Mouse (Mus musculus): ENCODE measurements around the gene Necab2. TPM values are rescaled to one million over a fixed set of nuclear protein-coding genes. Genes with fewer than 3 reads are reported as not detected.

Gene Necab2
- not detected in 2 replicates for polyA plus RNA-seq (2012; ENCODE audit: insufficient read depth, insufficient read length, missing spikeins)

GRCm38 (mm10) chr8:119446211-119446989, at the start of gene Necab2:
TSS of gene Necab2 (plus strand) at chr8:119446719.
- Histone ChIP-seq H3K4me1 (ENCODE audit: control insufficient read depth, insufficient read depth, low read length) (peaks cover 11% of the 10 kb centered on the region), H3K27ac (ENCODE audit: insufficient read depth, low read depth, low read length) (no peak within 1 kb of the TSS), H3K4me3 (ENCODE audit: insufficient read depth, low read length) (peak within 1 kb of the TSS; percentile 5; the same call in 1 of the 2 replicates)
- no peak for TF ChIP-seq POLR2A (IDR thresholded peaks at IDR 0.05; ENCODE audit: borderline replicate concordance, low read depth, low read length)
- TF ChIP-seq CTCF (IDR thresholded peaks at IDR 0.05; ENCODE audit: low read depth, low read length), result peak; percentile 69

DNA sequence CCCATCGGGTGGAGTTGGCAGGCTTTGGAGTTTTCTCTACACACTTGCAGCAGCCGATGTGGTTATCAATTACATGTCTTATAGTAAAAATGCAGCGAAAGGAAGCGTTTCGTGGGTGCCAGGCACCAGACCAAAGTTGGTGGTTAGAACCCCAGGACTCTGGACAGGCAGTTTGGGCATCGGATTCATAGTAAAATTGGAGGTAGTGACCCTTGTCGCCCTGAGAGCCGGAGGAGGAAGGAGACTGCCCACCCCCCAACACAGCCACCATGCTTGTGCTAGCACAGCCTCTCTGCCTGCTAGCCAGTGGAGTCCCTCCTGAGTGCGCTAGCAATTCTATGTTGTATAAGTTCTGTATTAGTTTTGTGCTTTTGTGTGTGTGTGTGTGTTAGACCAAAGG, 48.0 kb upstream of the Necab2 start:
- no peak overlapping the region for H3K4me3 ChIP-seq (ENCODE audit: insufficient read depth, low read length)
- TF ChIP-seq CTCF (IDR thresholded peaks at IDR 0.05; ENCODE audit: low read depth, low read length) (no peak), POLR2A (IDR thresholded peaks at IDR 0.05; ENCODE audit: borderline replicate concordance, low read depth, low read length) (no peak)
- H3K4me1 ChIP-seq (ENCODE audit: control insufficient read depth, insufficient read depth, low read length), result peaks cover 9% of the 10 kb centered on the region
- no peak overlapping the region for H3K27ac ChIP-seq (ENCODE audit: insufficient read depth, low read depth, low read length)

DNA sequence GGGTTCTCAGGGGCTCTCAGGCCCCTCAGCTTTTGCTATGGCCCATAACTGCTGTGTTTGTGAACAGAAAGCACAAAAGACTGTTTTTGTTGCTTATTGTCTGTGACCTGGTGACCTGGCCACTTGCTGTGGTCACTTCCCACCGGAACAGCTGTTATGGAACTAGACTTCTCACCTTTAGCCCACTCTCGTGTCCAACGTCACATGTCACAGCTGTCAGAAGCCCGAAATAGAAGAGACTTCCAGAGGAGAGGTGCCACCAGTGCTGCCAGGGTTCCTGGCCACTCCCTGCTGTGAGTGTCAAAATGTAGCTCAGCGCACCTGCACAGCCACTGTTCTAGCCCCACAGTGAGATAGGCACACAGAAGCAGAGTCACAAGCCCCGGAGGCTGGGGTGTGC, 47.3 kb upstream of the Necab2 start:
- no peak overlapping the region for H3K4me3 ChIP-seq (ENCODE audit: insufficient read depth, low read length)
- TF ChIP-seq POLR2A (IDR thresholded peaks at IDR 0.05; ENCODE audit: borderline replicate concordance, low read depth, low read length) (no peak), CTCF (IDR thresholded peaks at IDR 0.05; ENCODE audit: low read depth, low read length) (no peak)
- H3K4me1 ChIP-seq (ENCODE audit: control insufficient read depth, insufficient read depth, low read length), result peaks cover 7% of the 10 kb centered on the region
- no peak overlapping the region for H3K27ac ChIP-seq (ENCODE audit: insufficient read depth, low read depth, low read length)

- TF ChIP-seq POLR2A (IDR thresholded peaks at IDR 0.05; ENCODE audit: borderline replicate concordance, low read depth, low read length) (no peak), CTCF (IDR thresholded peaks at IDR 0.05; ENCODE audit: low read depth, low read length) (no peak)
- no peak overlapping the region for H3K4me3 ChIP-seq (ENCODE audit: insufficient read depth, low read length)
- H3K4me1 ChIP-seq (ENCODE audit: control insufficient read depth, insufficient read depth, low read length), result peaks cover 6% of the 10 kb centered on the region
- no peak overlapping the region for H3K27ac ChIP-seq (ENCODE audit: insufficient read depth, low read depth, low read length)
These were observed 46.3 kb upstream of the Necab2 start for GRCm38 (mm10) chr8:119400122-119400671.

DNA sequence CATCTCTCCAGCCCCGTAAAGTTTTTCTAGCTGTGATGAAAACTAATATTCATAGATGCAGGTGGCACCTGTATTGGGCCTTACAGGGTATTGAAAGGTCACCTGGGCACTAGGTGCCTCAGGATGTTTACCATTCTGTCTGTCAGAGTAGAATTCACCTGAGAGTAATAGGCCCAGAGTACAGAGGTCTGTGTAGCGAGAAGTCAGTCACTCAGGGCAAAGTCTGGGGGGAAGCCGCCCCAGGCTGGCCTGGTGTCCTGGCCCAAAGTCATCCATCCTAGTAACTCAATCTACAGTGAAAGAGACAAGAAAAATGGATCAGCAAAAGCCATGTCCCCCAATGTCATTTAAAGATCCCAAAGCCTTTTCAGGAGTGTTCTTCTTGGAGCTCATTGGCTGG, 45.6 kb upstream of the Necab2 start:
- H3K27ac ChIP-seq (ENCODE audit: insufficient read depth, low read depth, low read length), result no peak overlapping the region
- H3K4me1 ChIP-seq (ENCODE audit: control insufficient read depth, insufficient read depth, low read length), result peaks cover 2% of the 10 kb centered on the region
- TF ChIP-seq CTCF (IDR thresholded peaks at IDR 0.05; ENCODE audit: low read depth, low read length) (no peak), POLR2A (IDR thresholded peaks at IDR 0.05; ENCODE audit: borderline replicate concordance, low read depth, low read length) (no peak)

GRCm38 (mm10) chr8:119403912-119404311, 42.6 kb upstream of the Necab2 start:
- no peak overlapping the region for H3K27ac ChIP-seq (ENCODE audit: insufficient read depth, low read depth, low read length)
- TF ChIP-seq POLR2A (IDR thresholded peaks at IDR 0.05; ENCODE audit: borderline replicate concordance, low read depth, low read length), result no peak
- no peak for TF ChIP-seq CTCF (IDR thresholded peaks at IDR 0.05; ENCODE audit: low read depth, low read length)
- H3K4me3 ChIP-seq (ENCODE audit: insufficient read depth, low read length), result no peak overlapping the region
- H3K4me1 ChIP-seq (ENCODE audit: control insufficient read depth, insufficient read depth, low read length), result no peaks in the 10 kb centered on the region; the same call in 1 of the 2 replicates

More for the DNA sequence above, 45.6 kb upstream of the Necab2 start:
- no peak overlapping the region for H3K4me3 ChIP-seq (ENCODE audit: insufficient read depth, low read length)

DNA sequence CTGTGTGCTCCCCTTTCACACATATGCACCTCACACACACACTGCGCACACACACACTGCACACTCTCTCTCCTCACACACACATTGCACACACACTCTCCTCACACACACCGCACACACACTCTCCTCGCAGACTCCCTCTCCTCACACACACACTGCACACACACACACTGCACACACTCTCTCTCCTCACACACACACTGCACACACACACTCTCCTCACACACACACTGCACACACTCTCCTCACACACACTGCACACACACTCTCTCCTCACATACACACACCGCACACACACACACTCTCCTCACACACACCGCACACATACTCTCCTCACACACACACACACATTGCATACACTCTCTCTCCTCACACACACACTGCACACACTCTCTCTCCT, 41.9 kb upstream of the Necab2 start:
- TF ChIP-seq CTCF (IDR thresholded peaks at IDR 0.05; ENCODE audit: low read depth, low read length), result no peak
- no peak for TF ChIP-seq POLR2A (IDR thresholded peaks at IDR 0.05; ENCODE audit: borderline replicate concordance, low read depth, low read length)
- Histone ChIP-seq H3K4me1 (ENCODE audit: control insufficient read depth, insufficient read depth, low read length) (no peaks in the 10 kb centered on the region; the same call in 1 of the 2 replicates), H3K27ac (ENCODE audit: insufficient read depth, low read depth, low read length) (no peak overlapping the region), H3K4me3 (ENCODE audit: insufficient read depth, low read length) (no peak overlapping the region)

- H3K4me3 ChIP-seq (ENCODE audit: insufficient read depth, low read length), result no peak overlapping the region
- no peak for TF ChIP-seq CTCF (IDR thresholded peaks at IDR 0.05; ENCODE audit: low read depth, low read length)
- TF ChIP-seq POLR2A (IDR thresholded peaks at IDR 0.05; ENCODE audit: borderline replicate concordance, low read depth, low read length), result no peak
- H3K4me1 ChIP-seq (ENCODE audit: control insufficient read depth, insufficient read depth, low read length), result peaks cover 10% of the 10 kb centered on the region
- H3K27ac ChIP-seq (ENCODE audit: insufficient read depth, low read depth, low read length), result no peak overlapping the region
These were observed 38.2 kb upstream of the Necab2 start for GRCm38 (mm10) chr8:119408311-119408710.

DNA sequence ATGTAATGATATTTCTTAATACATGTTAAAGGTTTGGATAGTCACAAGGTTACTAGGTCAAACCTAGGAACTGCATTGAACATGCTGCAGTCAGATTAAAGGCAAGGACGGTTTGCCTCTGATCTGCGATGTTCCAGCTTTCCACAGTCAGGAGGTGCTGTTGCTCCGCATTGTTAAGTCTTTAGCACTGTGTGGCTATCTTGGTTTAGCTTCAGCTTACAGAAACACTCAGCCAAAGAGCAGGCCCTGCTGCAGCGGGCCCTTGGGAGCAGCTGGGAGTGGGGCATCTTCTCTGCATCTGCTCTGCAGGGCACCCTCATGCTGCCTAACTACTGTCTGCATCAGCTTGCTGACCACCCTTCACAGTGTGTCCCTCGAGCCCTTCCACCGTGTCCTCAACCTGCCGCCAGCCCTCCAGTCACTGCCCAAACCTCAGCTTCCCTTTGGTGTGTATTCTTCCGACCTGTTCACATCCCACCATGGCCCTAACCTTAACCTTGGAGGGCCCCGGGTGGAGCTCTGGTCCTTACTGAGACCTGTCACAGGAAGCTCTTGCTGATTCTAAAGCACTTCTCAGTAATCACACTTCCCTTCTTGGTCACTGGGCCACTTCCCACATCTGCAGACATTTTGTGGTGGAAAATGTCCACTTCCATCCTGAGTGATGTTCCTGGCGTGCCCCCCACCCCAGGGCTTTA, 34.3 kb upstream of the Necab2 start:
- Histone ChIP-seq H3K4me3 (ENCODE audit: insufficient read depth, low read length) (no peak overlapping the region), H3K27ac (ENCODE audit: insufficient read depth, low read depth, low read length) (peak overlapping the region; percentile 3; the same call in 1 of the 2 replicates), H3K4me1 (ENCODE audit: control insufficient read depth, insufficient read depth, low read length) (peaks cover 10% of the 10 kb centered on the region)
- TF ChIP-seq CTCF (IDR thresholded peaks at IDR 0.05; ENCODE audit: low read depth, low read length) (no peak), POLR2A (IDR thresholded peaks at IDR 0.05; ENCODE audit: borderline replicate concordance, low read depth, low read length) (no peak)
